Mouse (Mus musculus) frontal cortex, postnatal 14 days (tissue): ENCODE results near the gene Rtn2.

Experiments used
- DNase-seq, 2 experiments: peaks; one replicate each; pipeline ENCODE4 v3.0.0; 2022; ENCODE audit warnings: low spot score in 2 of 2

Gene Rtn2

DNA sequence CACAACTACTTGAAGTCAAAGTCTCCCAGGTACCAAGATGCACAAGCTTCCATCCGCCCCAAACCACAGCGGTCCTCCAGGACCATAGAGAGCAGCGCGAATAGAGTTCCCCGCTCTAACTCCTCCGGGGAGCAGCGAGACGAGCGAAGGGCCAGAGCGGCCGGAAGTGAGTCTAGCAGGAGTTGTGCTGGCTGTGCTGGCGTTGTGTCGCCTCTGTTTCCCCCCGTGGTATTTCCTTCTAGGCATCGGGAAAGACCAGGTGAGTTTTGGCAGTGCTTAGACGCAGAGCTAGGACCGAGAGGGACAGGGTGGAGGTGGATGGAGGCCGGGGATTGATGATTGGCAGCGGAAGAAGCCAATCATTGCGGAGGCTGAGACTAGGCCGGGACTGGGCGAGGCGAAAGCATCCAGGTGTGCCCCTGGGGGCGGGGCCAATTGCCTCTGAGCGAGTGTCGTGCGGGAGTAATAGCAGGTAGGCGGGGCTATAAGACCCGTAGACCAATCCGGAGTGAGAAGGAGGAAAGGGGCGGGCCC is 62.6 kb downstream of the Rtn2 start:
- peak; percentile 91 to 93 for DNase-seq
